Mouse (Mus musculus) liver, adult 2 months (tissue): ENCODE results near the gene Nr2f2. TPM values are rescaled to one million over a fixed set of nuclear protein-coding genes. Genes with fewer than 3 reads are reported as not detected.
A peak's percentile ranks its signal among the peaks of the same experiment; 100 is the strongest.

ENCODE experiments used
- DNase-seq: peaks from one replicate; pipeline ENCODE4 v3.0.0-alpha.2; 2011; ENCODE audit warnings: low read depth, low spot score; ENCODE audit errors: extremely low read depth
- H3K27ac ChIP-seq: fragments of 200-500 bp; replicated peaks from 2 replicates; pipeline ENCODE4 v1.5.1; 2012; ENCODE audit warnings: low read depth, mild to moderate bottlenecking, control low read depth, inconsistent platforms, low read length; ENCODE audit not compliant: insufficient read depth
- H3K27me3 ChIP-seq: fragments of 200-500 bp; 2 replicates; pipeline ENCODE4 v1.6.1; 2012; ENCODE audit warnings: mild to moderate bottlenecking, moderate library complexity, low read length, inconsistent platforms; ENCODE audit not compliant: control insufficient read depth, insufficient read depth
- H3K36me3 ChIP-seq: fragments of 200-500 bp; 2 replicates; pipeline ENCODE4 v1.6.1; 2012; ENCODE audit warnings: low read length, inconsistent platforms; ENCODE audit not compliant: control insufficient read depth, insufficient read depth
- H3K4me1 ChIP-seq: fragments of 200-500 bp; 2 replicates; pipeline ENCODE4 v1.6.1; 2011; ENCODE audit warnings: low read length; ENCODE audit not compliant: control insufficient read depth, insufficient read depth
- H3K4me3 ChIP-seq: fragments of 200-500 bp; 2 replicates; pipeline ENCODE4 v1.5.1; 2011; ENCODE audit warnings: low read depth, mild to moderate bottlenecking, control low read depth, low read length, moderate library complexity; ENCODE audit not compliant: insufficient read depth
- H3K79me2 ChIP-seq: fragments of 200-500 bp; 2 replicates; pipeline ENCODE4 v1.6.1; 2012; ENCODE audit warnings: inconsistent platforms, mild to moderate bottlenecking, low read length, moderate library complexity; ENCODE audit not compliant: control insufficient read depth, insufficient read depth
- H3K9ac ChIP-seq: fragments of 200-500 bp; 2 replicates; pipeline ENCODE4 v1.6.1; 2012; ENCODE audit warnings: low read depth, mild to moderate bottlenecking, control low read depth, inconsistent platforms, low read length
- CTCF ChIP-seq: fragments of 200-500 bp; IDR thresholded peaks from 2 replicates; pipeline ENCODE4 v1.5.1; 2011; ENCODE audit warnings: low read depth, low read length, control low read depth
- POLR2A ChIP-seq: fragments of 200-500 bp; IDR thresholded peaks from 2 replicates; pipeline ENCODE4 v1.6.1; 2011; ENCODE audit warnings: low read length, control low read depth; ENCODE audit not compliant: insufficient read depth; ENCODE audit errors: extremely low read depth
- WGBS: fragments of 180-500 bp; shearing (Covaris S2); methylation state at CpG from one replicate; pipeline ENCODE4 v1.1.7; 2018; 5-methylcytosine and 5-hydroxymethylcytosine counted together
- polyA plus RNA-seq: library from polyadenylated mRNA; depleted of rRNA; stranded (reverse); fragments of >200 nt; gene quantifications from 2 replicates; pipeline ENCODE4 v1.2.3, GENCODE M21; 2012
- total RNA-seq: library from RNA; depleted of rRNA; stranded (reverse); fragments of >200 nt; gene quantifications from 2 replicates; pipeline ENCODE4 v1.2.3, GENCODE M21; 2014

The Nr2f2 gene
- total and polyA plus RNA-seq, 2 experiments = 14.5 to 84.0 TPM

GRCm38 (mm10) chr7:70334836-70335235 is 31.7 kb downstream of the Nr2f2 start:
- DNase-seq = peak; percentile 37
- no peak overlapping the region for H3K27ac ChIP-seq

GRCm38 (mm10) chr7:70333851-70334250 is 32.7 kb downstream of the Nr2f2 start:
- Histone ChIP-seq H3K36me3 (no peaks in the 10 kb centered on the region), H3K4me1 (0 out of 2 replicates have a peak, but pooled peaks cover 3% of the 10 kb centered on the region), H3K9ac (no peak overlapping the region), H3K27me3 (peaks cover 16% of the 10 kb centered on the region; the same call in 1 of the 2 replicates), H3K27ac (no peak overlapping the region), H3K79me2 (no peaks in the 10 kb centered on the region; the same call in 1 of the 2 replicates), H3K4me3 (no peak overlapping the region)
- DNase-seq = no peak
- TF ChIP-seq POLR2A (no peak), CTCF (no peak)
- WGBS = 21% methylated on average over 11 of the region's 11 CpGs

More at GRCm38 (mm10) chr7:70334836-70335235, 31.7 kb downstream of the Nr2f2 start:
- Histone ChIP-seq H3K27me3 (peaks cover 16% of the 10 kb centered on the region; the same call in 1 of the 2 replicates), H3K4me1 (0 out of 2 replicates have a peak, but pooled peaks cover 3% of the 10 kb centered on the region), H3K9ac (no peak overlapping the region), H3K4me3 (no peak overlapping the region), H3K79me2 (no peaks in the 10 kb centered on the region; the same call in 1 of the 2 replicates), H3K36me3 (no peaks in the 10 kb centered on the region)
- 2% methylated on average over 17 of the region's 17 CpGs for WGBS
- TF ChIP-seq CTCF (peak; percentile 94), POLR2A (no peak)

DNA sequence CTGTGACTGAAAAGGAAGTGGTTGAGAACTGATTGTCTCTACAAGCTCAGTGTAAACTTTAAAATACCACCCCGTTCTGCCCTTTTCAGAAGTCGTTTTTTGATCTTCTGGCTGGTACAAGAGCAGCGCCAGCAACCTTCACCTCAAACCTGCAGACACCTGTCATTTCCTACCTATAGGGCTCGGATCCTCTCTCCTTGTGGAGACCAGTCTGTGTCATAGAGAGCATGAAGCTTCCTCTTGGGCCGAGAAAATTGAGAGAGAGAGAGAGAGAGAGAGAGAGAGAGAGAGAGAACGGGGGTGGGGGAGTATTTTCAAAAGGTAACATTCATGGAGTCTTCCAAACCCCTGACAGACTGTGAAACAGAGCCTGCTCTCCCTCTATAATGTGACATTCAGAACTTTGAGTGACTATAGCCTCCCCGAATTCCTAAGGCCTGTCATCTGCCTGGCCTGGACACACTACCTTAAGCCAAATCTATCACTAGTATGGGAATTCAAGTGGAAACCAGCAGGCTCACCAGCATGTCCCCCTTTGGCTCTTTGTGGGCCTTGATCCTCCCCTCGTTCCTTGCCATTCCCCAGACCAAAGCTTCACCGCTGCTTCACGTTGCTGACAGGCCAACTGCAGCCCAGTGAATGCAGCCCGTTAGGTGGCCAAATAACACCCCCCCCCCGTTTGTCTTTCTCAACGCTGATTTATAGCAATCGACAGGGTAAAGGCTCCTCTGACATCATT is 33.4 kb downstream of the Nr2f2 start:
- no peak for DNase-seq
- Histone ChIP-seq H3K27me3 (peaks cover 17% of the 10 kb centered on the region; the same call in 1 of the 2 replicates), H3K27ac (no peak overlapping the region), H3K79me2 (no peaks in the 10 kb centered on the region; the same call in 1 of the 2 replicates), H3K9ac (no peak overlapping the region), H3K36me3 (no peaks in the 10 kb centered on the region), H3K4me1 (0 out of 2 replicates have a peak, but pooled peaks cover 3% of the 10 kb centered on the region), H3K4me3 (no peak overlapping the region)
- 29% methylated on average over 14 of the region's 14 CpGs for WGBS
- no peak for TF ChIP-seq CTCF
- TF ChIP-seq POLR2A = no peak

DNA sequence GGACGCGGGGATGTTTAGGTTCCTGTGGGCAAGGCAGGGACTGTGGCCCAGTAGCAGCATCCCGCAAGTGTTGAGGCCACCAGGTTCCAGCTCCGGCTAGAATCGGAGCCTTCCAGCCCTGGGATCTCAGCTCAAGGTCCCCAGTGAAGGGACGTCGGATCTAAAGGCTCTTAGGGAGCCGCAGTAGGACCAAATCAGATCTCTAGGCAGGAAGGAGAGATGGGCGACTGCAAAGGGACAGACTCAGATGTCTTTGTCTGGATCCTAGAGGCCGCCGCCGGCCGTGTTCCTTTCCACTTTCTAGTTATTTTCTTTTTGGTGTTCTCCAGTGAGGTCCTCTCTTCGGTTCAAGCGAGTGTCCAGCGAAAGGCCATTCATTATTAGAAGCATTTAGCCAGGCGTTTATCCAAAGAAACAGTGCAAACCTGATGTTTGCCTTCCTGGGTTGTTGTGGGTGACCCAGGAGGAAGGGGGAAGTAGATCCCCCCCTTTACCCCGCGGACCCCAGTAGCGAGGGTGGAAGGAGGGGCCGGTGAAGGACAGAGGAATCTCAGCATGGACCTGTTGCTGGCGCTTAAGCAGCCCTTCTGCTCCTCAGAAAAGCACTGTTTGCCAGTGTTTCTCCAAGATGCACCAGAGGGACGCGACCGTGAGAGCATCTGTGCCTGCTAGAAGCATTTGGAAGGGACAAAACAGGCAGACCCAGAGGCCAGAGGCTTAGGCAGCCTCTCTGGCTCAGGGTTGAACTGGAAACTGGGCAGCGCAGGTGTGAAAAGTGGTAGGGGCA is 34.3 kb downstream of the Nr2f2 start:
- Histone ChIP-seq H3K4me3 (peak overlapping the region; percentile 62), H3K79me2 (no peaks in the 10 kb centered on the region; the same call in 1 of the 2 replicates), H3K27me3 (peaks cover 20% of the 10 kb centered on the region; the same call in 1 of the 2 replicates), H3K9ac (peak overlapping the region; percentile 39; the same call in 1 of the 2 replicates), H3K36me3 (no peaks in the 10 kb centered on the region), H3K27ac (no peak overlapping the region), H3K4me1 (0 out of 2 replicates have a peak, but pooled peaks cover 3% of the 10 kb centered on the region)
- DNase-seq = no peak
- TF ChIP-seq CTCF (no peak), POLR2A (no peak)
- WGBS = 6% methylated on average over 26 of the region's 26 CpGs

DNA sequence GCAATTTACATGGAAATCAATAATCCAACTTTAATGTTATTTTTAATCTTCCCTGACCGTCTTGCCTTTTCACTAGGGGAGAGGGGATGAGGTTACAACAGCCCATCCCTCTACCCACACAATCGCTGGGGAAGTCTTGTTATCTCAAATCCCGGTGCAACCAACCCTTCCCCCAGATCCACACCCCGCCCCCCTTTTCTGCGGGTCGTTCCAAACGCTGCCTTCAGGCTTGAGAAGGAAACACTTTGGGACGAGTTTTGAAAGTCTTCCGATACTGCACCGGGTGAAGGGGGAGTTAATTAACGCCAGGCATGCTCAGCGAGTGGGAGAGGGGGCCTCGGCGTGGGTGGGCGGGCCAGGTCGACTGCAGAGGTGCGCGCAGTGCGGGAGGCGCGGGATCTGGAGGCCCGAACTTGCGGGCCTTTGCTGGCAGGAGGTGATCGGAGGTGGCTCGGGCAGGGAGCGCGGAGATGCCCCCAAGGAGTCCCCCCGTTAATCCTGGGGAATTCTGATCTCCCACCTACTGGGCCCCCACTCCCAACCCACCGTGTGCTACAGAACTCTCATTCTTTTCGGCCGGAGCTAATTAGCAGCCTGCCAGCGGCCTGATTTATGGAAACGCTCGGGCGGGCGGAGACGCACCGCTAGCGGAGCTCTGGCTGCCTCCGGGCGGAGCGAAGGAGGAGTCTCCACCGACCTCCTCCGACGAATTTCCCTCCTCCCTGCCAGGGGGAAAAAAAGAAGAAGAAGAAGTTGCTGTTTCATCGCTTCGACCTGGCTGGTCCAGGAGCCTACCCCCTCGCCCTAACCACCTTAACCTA is 35.1 kb downstream of the Nr2f2 start:
- peaks cover 20% of the 10 kb centered on the region; the same call in 1 of the 2 replicates for H3K27me3 ChIP-seq
- peak overlapping the region; percentile 46 for H3K9ac ChIP-seq
- peak overlapping the region; percentile 62 for H3K4me3 ChIP-seq
- 3% methylated on average over 48 of the region's 48 CpGs for WGBS
- DNase-seq = no peak
- H3K4me1 ChIP-seq = 0 out of 2 replicates have a peak, but pooled peaks cover 3% of the 10 kb centered on the region
- TF ChIP-seq POLR2A (no peak), CTCF (no peak)
- H3K79me2 ChIP-seq = no peaks in the 10 kb centered on the region; the same call in 1 of the 2 replicates
- no peak overlapping the region for H3K27ac ChIP-seq
- no peaks in the 10 kb centered on the region for H3K36me3 ChIP-seq
